Mouse (Mus musculus): ENCODE measurements around the gene Gm595.
A peak's percentile ranks its signal among the peaks of the same experiment; 100 is the strongest.

Gm595 gene

GRCm38 (mm10) chrX:48877613-48878012 lies at the start of gene Gm595:
Gene Gm595, minus strand, starts transcription at chrX:48877713.
- no peak for DNase-seq (ENCODE audit: low spot score in 2 of 2)

GRCm38 (mm10) chrX:48908421-48908820 lies 30.9 kb upstream of the Gm595 start:
- DNase-seq (ENCODE audit: low spot score in 2 of 2), result no peak

- DNase-seq (ENCODE audit: low spot score in 2 of 2), result no peak
Measured at GRCm38 (mm10) chrX:48903744-48904143, 26.2 kb upstream of the Gm595 start.

- peak; percentile 11 to 22 for DNase-seq (ENCODE audit: low spot score in 2 of 2)
Measured at GRCm38 (mm10) chrX:48899555-48899954, 22.0 kb upstream of the Gm595 start.

GRCm38 (mm10) chrX:48896803-48897202 lies 19.3 kb upstream of the Gm595 start:
- no peak for DNase-seq (ENCODE audit: low spot score in 2 of 2)

GRCm38 (mm10) chrX:48893946-48894345 lies 16.4 kb upstream of the Gm595 start:
- DNase-seq (ENCODE audit: low spot score in 2 of 2), result no peak

GRCm38 (mm10) chrX:48890259-48890658 lies 12.7 kb upstream of the Gm595 start:
- DNase-seq (ENCODE audit: low spot score in 2 of 2), result no peak

GRCm38 (mm10) chrX:48884615-48885014 lies 7.1 kb upstream of the Gm595 start:
- DNase-seq (ENCODE audit: low spot score in 2 of 2), result no peak

Measured in right cerebral cortex, adult 2 months (tissue).